Mouse (Mus musculus): ENCODE data around the gene Tex29. TPM values are rescaled to one million over a fixed set of nuclear protein-coding genes. Genes with fewer than 3 reads are reported as not detected.

The Tex29 gene
- polyA plus RNA-seq, 1 experiment from 2014 or later: not detected

GRCm38 (mm10) chr8:11806252-11806651, 34.0 kb upstream of the Tex29 start:
- H3K27ac ChIP-seq (ENCODE audit: low read depth, low read length): no peak overlapping the region
- 88% methylated on average over 6 of the region's 6 CpGs for WGBS

GRCm38 (mm10) chr8:11807361-11807760, 32.9 kb upstream of the Tex29 start:
- H3K27ac ChIP-seq (ENCODE audit: low read depth, low read length): no peak overlapping the region
- 81% methylated on average over 3 of the region's 3 CpGs for WGBS
- ATAC-seq (ENCODE audit: low FRiP score) (no peak), DNase-seq (ENCODE audit: low spot score, missing footprints) (no peak)
- H3K27me3 ChIP-seq (ENCODE audit: control insufficient read depth, insufficient read depth, low read length): no peaks in the 10 kb centered on the region
- H3K4me3 ChIP-seq (ENCODE audit: low read depth, low read length): no peak overlapping the region
- peaks cover 27% of the 10 kb centered on the region for H3K36me3 ChIP-seq (ENCODE audit: control insufficient read depth, insufficient read depth, low read length)
- H3K4me2 ChIP-seq: no peak overlapping the region
- no peaks in the 10 kb centered on the region for H3K4me1 ChIP-seq (ENCODE audit: control insufficient read depth, insufficient read depth, low read length)
- no peaks in the 10 kb centered on the region for H3K9me3 ChIP-seq (ENCODE audit: control insufficient read depth, low read length)
- no peak overlapping the region for H3K9ac ChIP-seq (ENCODE audit: low read length)

More at GRCm38 (mm10) chr8:11806252-11806651, 34.0 kb upstream of the Tex29 start:
- no peak overlapping the region for H3K9ac ChIP-seq (ENCODE audit: low read length)
- no peaks in the 10 kb centered on the region for H3K9me3 ChIP-seq (ENCODE audit: control insufficient read depth, low read length)
- ATAC-seq (ENCODE audit: low FRiP score) (no peak), DNase-seq (ENCODE audit: low spot score, missing footprints) (no peak)
- H3K36me3 ChIP-seq (ENCODE audit: control insufficient read depth, insufficient read depth, low read length): peaks cover 29% of the 10 kb centered on the region
- no peaks in the 10 kb centered on the region for H3K4me1 ChIP-seq (ENCODE audit: control insufficient read depth, insufficient read depth, low read length)
- H3K4me2 ChIP-seq: no peak overlapping the region
- no peaks in the 10 kb centered on the region for H3K27me3 ChIP-seq (ENCODE audit: control insufficient read depth, insufficient read depth, low read length)
- H3K4me3 ChIP-seq (ENCODE audit: low read depth, low read length): no peak overlapping the region

- no peak for ATAC-seq (ENCODE audit: low FRiP score)
These were observed 32.2 kb upstream of the Tex29 start for GRCm38 (mm10) chr8:11808047-11808446.

GRCm38 (mm10) chr8:11810426-11810825, 29.8 kb upstream of the Tex29 start:
- peaks cover 34% of the 10 kb centered on the region for H3K36me3 ChIP-seq (ENCODE audit: control insufficient read depth, insufficient read depth, low read length)
- ATAC-seq (ENCODE audit: low FRiP score): no peak

More at GRCm38 (mm10) chr8:11808047-11808446, 32.2 kb upstream of the Tex29 start:
- H3K9ac ChIP-seq (ENCODE audit: low read length): no peak overlapping the region
- H3K4me2 ChIP-seq: no peak overlapping the region
- peaks cover 30% of the 10 kb centered on the region for H3K36me3 ChIP-seq (ENCODE audit: control insufficient read depth, insufficient read depth, low read length)
- no peak for DNase-seq (ENCODE audit: low spot score, missing footprints)
- no peaks in the 10 kb centered on the region for H3K9me3 ChIP-seq (ENCODE audit: control insufficient read depth, low read length)
- H3K4me1 ChIP-seq (ENCODE audit: control insufficient read depth, insufficient read depth, low read length): no peaks in the 10 kb centered on the region
- H3K27ac ChIP-seq (ENCODE audit: low read depth, low read length): no peak overlapping the region
- WGBS: 95% methylated on average over 5 of the region's 5 CpGs
- no peaks in the 10 kb centered on the region for H3K27me3 ChIP-seq (ENCODE audit: control insufficient read depth, insufficient read depth, low read length)
- H3K4me3 ChIP-seq (ENCODE audit: low read depth, low read length): no peak overlapping the region

GRCm38 (mm10) chr8:11813801-11814200, 26.5 kb upstream of the Tex29 start:
- Histone ChIP-seq H3K4me2 (no peak overlapping the region), H3K36me3 (ENCODE audit: control insufficient read depth, insufficient read depth, low read length) (peaks cover 48% of the 10 kb centered on the region), H3K27me3 (ENCODE audit: control insufficient read depth, insufficient read depth, low read length) (no peaks in the 10 kb centered on the region), H3K9me3 (ENCODE audit: control insufficient read depth, low read length) (no peaks in the 10 kb centered on the region), H3K9ac (ENCODE audit: low read length) (no peak overlapping the region), H3K27ac (ENCODE audit: low read depth, low read length) (no peak overlapping the region), H3K4me3 (ENCODE audit: low read depth, low read length) (no peak overlapping the region), H3K4me1 (ENCODE audit: control insufficient read depth, insufficient read depth, low read length) (no peaks in the 10 kb centered on the region)
- 89% methylated on average over 7 of the region's 7 CpGs for WGBS
- no peak for DNase-seq (ENCODE audit: low spot score, missing footprints)
- no peak for ATAC-seq (ENCODE audit: low FRiP score)

More at GRCm38 (mm10) chr8:11810426-11810825, 29.8 kb upstream of the Tex29 start:
- no peaks in the 10 kb centered on the region for H3K27me3 ChIP-seq (ENCODE audit: control insufficient read depth, insufficient read depth, low read length)
- no peaks in the 10 kb centered on the region for H3K4me1 ChIP-seq (ENCODE audit: control insufficient read depth, insufficient read depth, low read length)
- H3K4me2 ChIP-seq: no peak overlapping the region
- no peaks in the 10 kb centered on the region for H3K9me3 ChIP-seq (ENCODE audit: control insufficient read depth, low read length)
- no peak overlapping the region for H3K4me3 ChIP-seq (ENCODE audit: low read depth, low read length)
- H3K27ac ChIP-seq (ENCODE audit: low read depth, low read length): no peak overlapping the region
- DNase-seq (ENCODE audit: low spot score, missing footprints): no peak
- no peak overlapping the region for H3K9ac ChIP-seq (ENCODE audit: low read length)
- 92% methylated on average over 5 of the region's 5 CpGs for WGBS

GRCm38 (mm10) chr8:11815206-11815605, 25.1 kb upstream of the Tex29 start:
- Histone ChIP-seq H3K4me1 (ENCODE audit: control insufficient read depth, insufficient read depth, low read length) (no peaks in the 10 kb centered on the region), H3K27me3 (ENCODE audit: control insufficient read depth, insufficient read depth, low read length) (no peaks in the 10 kb centered on the region), H3K4me3 (ENCODE audit: low read depth, low read length) (no peak overlapping the region), H3K27ac (ENCODE audit: low read depth, low read length) (no peak overlapping the region), H3K9me3 (ENCODE audit: control insufficient read depth, low read length) (no peaks in the 10 kb centered on the region), H3K9ac (ENCODE audit: low read length) (no peak overlapping the region), H3K36me3 (ENCODE audit: control insufficient read depth, insufficient read depth, low read length) (peaks cover 46% of the 10 kb centered on the region), H3K4me2 (no peak overlapping the region)
- DNase-seq (ENCODE audit: low spot score, missing footprints): no peak
- no peak for ATAC-seq (ENCODE audit: low FRiP score)
- WGBS: 84% methylated on average over 7 of the region's 7 CpGs

GRCm38 (mm10) chr8:11820136-11820535, 20.1 kb upstream of the Tex29 start:
- DNase-seq (ENCODE audit: low spot score, missing footprints) (no peak), ATAC-seq (ENCODE audit: low FRiP score) (no peak)
- no peaks in the 10 kb centered on the region for H3K9me3 ChIP-seq (ENCODE audit: control insufficient read depth, low read length)
- no peaks in the 10 kb centered on the region for H3K27me3 ChIP-seq (ENCODE audit: control insufficient read depth, insufficient read depth, low read length)
- no peak overlapping the region for H3K4me3 ChIP-seq (ENCODE audit: low read depth, low read length)
- no peak overlapping the region for H3K4me2 ChIP-seq
- no peak overlapping the region for H3K9ac ChIP-seq (ENCODE audit: low read length)
- no peaks in the 10 kb centered on the region for H3K4me1 ChIP-seq (ENCODE audit: control insufficient read depth, insufficient read depth, low read length)
- H3K36me3 ChIP-seq (ENCODE audit: control insufficient read depth, insufficient read depth, low read length): peaks cover 43% of the 10 kb centered on the region
- H3K27ac ChIP-seq (ENCODE audit: low read depth, low read length): no peak overlapping the region
- 89% methylated on average over 5 of the region's 5 CpGs for WGBS

GRCm38 (mm10) chr8:11820568-11820967, 19.7 kb upstream of the Tex29 start:
- no peaks in the 10 kb centered on the region for H3K4me1 ChIP-seq (ENCODE audit: control insufficient read depth, insufficient read depth, low read length)
- H3K27ac ChIP-seq (ENCODE audit: low read depth, low read length): no peak overlapping the region
- no peaks in the 10 kb centered on the region for H3K9me3 ChIP-seq (ENCODE audit: control insufficient read depth, low read length)
- H3K4me2 ChIP-seq: no peak overlapping the region
- H3K4me3 ChIP-seq (ENCODE audit: low read depth, low read length): no peak overlapping the region
- 82% methylated on average over 5 of the region's 5 CpGs for WGBS
- no peaks in the 10 kb centered on the region for H3K27me3 ChIP-seq (ENCODE audit: control insufficient read depth, insufficient read depth, low read length)
- DNase-seq (ENCODE audit: low spot score, missing footprints): no peak
- H3K9ac ChIP-seq (ENCODE audit: low read length): no peak overlapping the region
- H3K36me3 ChIP-seq (ENCODE audit: control insufficient read depth, insufficient read depth, low read length): peaks cover 45% of the 10 kb centered on the region
- no peak for ATAC-seq (ENCODE audit: low FRiP score)

GRCm38 (mm10) chr8:11821451-11822206, 18.6 kb upstream of the Tex29 start:
- H3K4me2 ChIP-seq: no peak overlapping the region
- 94% methylated on average over 14 of the region's 14 CpGs for WGBS
- no peaks in the 10 kb centered on the region for H3K4me1 ChIP-seq (ENCODE audit: control insufficient read depth, insufficient read depth, low read length)
- no peak overlapping the region for H3K27ac ChIP-seq (ENCODE audit: low read depth, low read length)
- H3K27me3 ChIP-seq (ENCODE audit: control insufficient read depth, insufficient read depth, low read length): no peaks in the 10 kb centered on the region
- H3K36me3 ChIP-seq (ENCODE audit: control insufficient read depth, insufficient read depth, low read length): peaks cover 40% of the 10 kb centered on the region
- H3K4me3 ChIP-seq (ENCODE audit: low read depth, low read length): no peak overlapping the region
- H3K9me3 ChIP-seq (ENCODE audit: control insufficient read depth, low read length): no peaks in the 10 kb centered on the region
- DNase-seq (ENCODE audit: low spot score, missing footprints) (no peak), ATAC-seq (ENCODE audit: low FRiP score) (no peak)
- H3K9ac ChIP-seq (ENCODE audit: low read length): no peak overlapping the region

All from midbrain, embryonic 11.5 days (tissue).